Mouse (Mus musculus) thymus, postnatal 10 days (tissue): Measurements from ENCODE around the gene Npvf.
"Not testable (repeated sequence)": the region's sequence is repeated elsewhere in the genome, so short reads cannot be mapped to it uniquely, and the experiment has no call there.

Source experiments
- DNase-seq, 2 experiments: peaks; one replicate each; pipeline ENCODE4 v3.0.0; 2021; ENCODE audit warnings: low spot score in 2 of 2

Npvf gene

DNA sequence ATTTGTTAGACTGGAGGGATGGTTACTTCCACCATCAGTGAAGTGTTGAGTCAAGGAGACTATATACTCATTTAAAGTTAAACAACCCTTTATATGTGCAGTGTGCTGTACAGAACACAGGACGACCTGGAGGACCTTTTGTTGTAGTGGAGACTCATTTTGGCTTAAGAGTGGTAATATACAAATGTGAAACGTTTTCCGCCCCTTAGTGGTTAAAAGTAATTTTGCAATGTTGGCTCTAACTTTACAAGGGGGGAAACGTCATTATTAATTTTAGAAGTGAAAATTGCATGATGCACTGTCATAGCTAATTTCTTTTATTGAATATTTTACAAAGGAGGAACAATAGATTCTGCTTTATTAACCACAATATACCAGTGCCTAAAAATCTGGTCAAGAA is 13.9 kb downstream of the Npvf start:
- DNase-seq: peak in 1 of 2 experiments; percentile 20

DNA sequence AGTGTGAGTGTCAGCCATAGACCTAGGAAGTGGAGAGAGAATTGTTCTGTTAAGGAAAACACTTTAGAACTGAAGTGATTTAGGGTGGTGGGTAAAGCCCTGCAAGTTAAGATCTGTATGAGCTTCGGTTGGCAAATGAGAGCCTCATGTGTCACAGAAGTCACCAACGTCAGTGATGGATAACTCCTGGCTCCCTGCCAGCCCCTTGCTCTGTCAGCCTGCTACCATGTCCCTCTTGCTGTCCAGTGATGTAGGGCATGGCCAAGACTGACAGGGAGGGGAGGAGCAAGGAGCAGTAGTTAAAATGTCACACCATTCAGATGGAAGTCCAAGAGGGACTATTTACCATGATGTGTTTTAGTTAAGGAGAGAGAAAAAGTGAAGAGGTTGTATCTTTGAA is 14.6 kb downstream of the Npvf start:
- DNase-seq: no peak

DNA sequence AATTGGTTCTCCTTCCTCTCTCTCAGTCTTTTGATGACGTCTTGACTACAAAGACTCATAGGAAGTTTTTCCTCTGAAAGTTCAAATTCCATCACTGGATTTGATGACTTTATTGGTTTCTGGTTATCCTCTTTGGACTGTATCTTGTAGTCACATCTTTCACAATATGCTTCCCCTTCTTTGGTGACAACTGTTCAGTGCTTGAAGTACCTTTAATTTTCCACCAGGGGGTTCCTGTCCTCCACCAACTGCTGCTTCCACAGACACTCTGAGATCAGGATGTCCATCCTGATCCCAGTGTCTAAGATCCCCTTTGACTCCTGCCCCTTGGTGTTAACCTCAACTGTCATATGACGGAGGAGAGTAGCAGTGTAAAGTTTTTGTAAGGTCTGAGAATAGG is 28.1 kb downstream of the Npvf start:
- DNase-seq: not testable (repeated sequence)

- DNase-seq: not testable (repeated sequence)
These were observed 36.0 kb downstream of the Npvf start for GRCm38 (mm10) chr6:50618273-50618672.

GRCm38 (mm10) chr6:50601620-50602019 is 52.6 kb downstream of the Npvf start:
- DNase-seq: peak; percentile 22 to 58
